Mouse (Mus musculus) myocyte (in vitro differentiated cells): ENCODE data around the gene Wdr13. TPM values are rescaled to one million over a fixed set of nuclear protein-coding genes. Genes with fewer than 3 reads are reported as not detected.
"Not testable (repeated sequence)": the region's sequence is repeated elsewhere in the genome, so short reads cannot be mapped to it uniquely, and the experiment has no call there.

Experiments
- H3K27me3 ChIP-seq: one replicate; pipeline ENCODE4 v1.6.1; 2011; ENCODE audit not compliant: control insufficient read depth, insufficient read depth, insufficient read length
- H3K36me3 ChIP-seq: one replicate; pipeline ENCODE4 v1.6.1; 2011; ENCODE audit not compliant: control insufficient read depth, insufficient read depth
- H3K4me2 ChIP-seq: one replicate; pipeline ENCODE4 v1.6.1; 2011; ENCODE audit warnings: low read depth, control low read depth
- H3K4me3 ChIP-seq: one replicate; pipeline ENCODE4 v1.5.1; 2011; ENCODE audit warnings: mild to moderate bottlenecking, control low read depth, moderate library complexity
- H3K79me2 ChIP-seq: one replicate; pipeline ENCODE4 v1.6.1; 2011; ENCODE audit not compliant: control insufficient read depth, insufficient read depth
- H3ac ChIP-seq: one replicate; pipeline ENCODE4 v1.6.1; 2011; ENCODE audit not compliant: control insufficient read depth, insufficient read length
- CEBPB ChIP-seq: IDR thresholded peaks from 2 replicates; pipeline ENCODE4 v1.6.1; 2011; ENCODE audit warnings: mild to moderate bottlenecking, moderate library complexity; ENCODE audit not compliant: poor library complexity, insufficient read depth, severe bottlenecking
- E2F4 ChIP-seq: IDR thresholded peaks from one replicate; pipeline ENCODE4 v1.6.1; 2011; ENCODE audit warnings: mild to moderate bottlenecking, control low read depth, moderate library complexity; ENCODE audit not compliant: insufficient read depth
- MAX ChIP-seq: IDR thresholded peaks from one replicate; pipeline ENCODE4 v1.6.1; 2011; ENCODE audit warnings: low read depth, mild to moderate bottlenecking, control low read depth
- MYOD1 ChIP-seq, 3 experiments: IDR thresholded peaks; one replicate each; pipeline ENCODE4 v1.6.1; 2011; ENCODE audit warnings: control low read depth in 2 of 3, low read depth in 2 of 3, mild to moderate bottlenecking in 2 of 3, moderate library complexity in 1 of 3; ENCODE audit not compliant: insufficient read length in 2 of 3, control insufficient read depth in 1 of 3
- MYOG ChIP-seq, 3 experiments: IDR thresholded peaks; one replicate each; pipeline ENCODE4 v1.6.1; 2011; ENCODE audit warnings: control low read depth in 2 of 3, low read depth in 2 of 3, mild to moderate bottlenecking in 2 of 3; ENCODE audit not compliant: insufficient read length in 2 of 3, control insufficient read depth in 1 of 3, insufficient read depth in 1 of 3
- POLR2A ChIP-seq: IDR thresholded peaks from one replicate; pipeline ENCODE4 v1.6.1; 2011; ENCODE audit warnings: low read depth, mild to moderate bottlenecking, control low read depth, moderate library complexity; ENCODE audit not compliant: insufficient read length
- POLR2AphosphoS2 ChIP-seq: IDR thresholded peaks from one replicate; pipeline ENCODE4 v1.6.1; 2011; ENCODE audit warnings: low read depth, control low read depth; ENCODE audit not compliant: insufficient read length
- REST ChIP-seq: IDR thresholded peaks from one replicate; pipeline ENCODE4 v1.6.1; 2011; ENCODE audit warnings: mild to moderate bottlenecking, control low read depth, moderate library complexity; ENCODE audit not compliant: insufficient read depth, insufficient read length
- SRF ChIP-seq: IDR thresholded peaks from one replicate; pipeline ENCODE4 v1.6.1; 2011; ENCODE audit warnings: low read depth; ENCODE audit not compliant: control insufficient read depth, insufficient read length
- TCF12 ChIP-seq: IDR thresholded peaks from one replicate; pipeline ENCODE4 v1.6.1; 2011; ENCODE audit warnings: mild to moderate bottlenecking, control low read depth; ENCODE audit not compliant: poor library complexity, insufficient read depth, severe bottlenecking
- TCF3 ChIP-seq: IDR thresholded peaks from one replicate; pipeline ENCODE4 v1.6.1; 2011; ENCODE audit warnings: low read depth, control low read depth; ENCODE audit not compliant: insufficient read length
- USF1 ChIP-seq: IDR thresholded peaks from one replicate; pipeline ENCODE4 v1.6.1; 2011; ENCODE audit warnings: low read depth, mild to moderate bottlenecking, control low read depth, moderate library complexity
- polyA plus RNA-seq: library from polyadenylated mRNA; unstranded; fragments of >200 nt; fragmentation: generic; extraction: Trizol; gene quantifications from one replicate; pipeline ENCODE4 v1.2.1, GENCODE M21; 2012; ENCODE audit warnings: missing spikeins

Wdr13 gene
- polyA plus RNA-seq, 1 experiment, result 16.1 TPM

GRCm38 (mm10) chrX:8115275-8115674 lies 17.4 kb downstream of the Wdr13 start:
- no peaks in the 10 kb centered on the region for H3K79me2 ChIP-seq
- H3K27me3 ChIP-seq, result no peaks in the 10 kb centered on the region
- H3K36me3 ChIP-seq, result no peaks in the 10 kb centered on the region
- H3ac ChIP-seq, result no peak overlapping the region
- TF ChIP-seq POLR2A, result no peak
- no peak for TF ChIP-seq MYOD1 (IDR thresholded peaks at IDR 0.05; ENCODE audit: control insufficient read depth in 1 of 3, insufficient read length in 2 of 3, low read depth in 2 of 3)
- no peak for TF ChIP-seq TCF12
- TF ChIP-seq MYOG (IDR thresholded peaks at IDR 0.05; ENCODE audit: control insufficient read depth in 1 of 3, insufficient read depth in 1 of 3, insufficient read length in 2 of 3, low read depth in 2 of 3), result no peak
- no peak for TF ChIP-seq MAX
- TF ChIP-seq SRF, result no peak
- no peak for TF ChIP-seq REST
- TF ChIP-seq USF1, result no peak
- no peak for TF ChIP-seq POLR2AphosphoS2
- no peak for TF ChIP-seq TCF3
- no peak for TF ChIP-seq E2F4
- no peak for TF ChIP-seq CEBPB
- no peak overlapping the region for H3K4me3 ChIP-seq
- no peak overlapping the region for H3K4me2 ChIP-seq

GRCm38 (mm10) chrX:8105019-8105418 lies 27.7 kb downstream of the Wdr13 start:
- Histone ChIP-seq H3K36me3 (no peaks in the 10 kb centered on the region), H3K4me2 (no peak overlapping the region), H3K4me3 (no peak overlapping the region), H3ac (no peak overlapping the region), H3K79me2 (no peaks in the 10 kb centered on the region), H3K27me3 (no peaks in the 10 kb centered on the region)
- TF ChIP-seq REST, result no peak
- TF ChIP-seq E2F4, result no peak

- Histone ChIP-seq H3ac (no peak overlapping the region), H3K27me3 (no peaks in the 10 kb centered on the region), H3K79me2 (no peaks in the 10 kb centered on the region), H3K4me2 (peak overlapping the region; percentile 45), H3K4me3 (no peak overlapping the region), H3K36me3 (no peaks in the 10 kb centered on the region)
- TF ChIP-seq MAX (no peak), CEBPB (no peak)
Measured at GRCm38 (mm10) chrX:8102213-8102668, 30.5 kb downstream of the Wdr13 start.

DNA sequence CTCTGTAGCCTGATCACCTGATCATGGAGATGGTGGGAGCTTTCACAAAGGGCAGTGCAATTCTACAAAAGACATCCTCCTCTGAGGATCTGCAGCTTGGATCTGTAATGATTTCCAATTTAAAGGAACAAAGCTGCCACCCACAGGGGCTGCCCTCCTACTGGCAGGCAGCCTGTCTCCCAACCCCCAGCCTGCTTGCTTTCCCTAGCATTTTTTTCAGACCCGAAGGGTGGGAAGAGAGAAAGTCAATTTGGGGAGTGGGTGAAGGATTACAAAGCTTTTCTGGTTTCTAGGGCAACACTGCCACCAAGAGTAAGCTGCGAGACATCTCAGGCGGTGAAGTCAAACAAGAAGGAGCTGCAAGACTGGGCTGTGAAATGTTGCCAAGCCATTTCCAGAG lies 31.7 kb downstream of the Wdr13 start:
- TF ChIP-seq MAX (no peak), SRF (no peak), MYOG (IDR thresholded peaks at IDR 0.05; ENCODE audit: control insufficient read depth in 1 of 3, insufficient read depth in 1 of 3, insufficient read length in 2 of 3, low read depth in 2 of 3) (no peak), POLR2AphosphoS2 (no peak), MYOD1 (IDR thresholded peaks at IDR 0.05; ENCODE audit: control insufficient read depth in 1 of 3, insufficient read length in 2 of 3, low read depth in 2 of 3) (no peak), TCF12 (no peak), POLR2A (no peak)
- no peak overlapping the region for H3ac ChIP-seq

GRCm38 (mm10) chrX:8099435-8099834 lies 33.3 kb downstream of the Wdr13 start:
- no peak for TF ChIP-seq TCF12
- TF ChIP-seq TCF3, result no peak
- TF ChIP-seq E2F4, result no peak
- no peak for TF ChIP-seq MYOD1 (IDR thresholded peaks at IDR 0.05; ENCODE audit: control insufficient read depth in 1 of 3, insufficient read length in 2 of 3, low read depth in 2 of 3)
- TF ChIP-seq MYOG (IDR thresholded peaks at IDR 0.05; ENCODE audit: control insufficient read depth in 1 of 3, insufficient read depth in 1 of 3, insufficient read length in 2 of 3, low read depth in 2 of 3), result no peak
- no peak for TF ChIP-seq SRF
- no peak for TF ChIP-seq MAX
- TF ChIP-seq POLR2AphosphoS2, result no peak
- no peak for TF ChIP-seq USF1
- Histone ChIP-seq H3ac (no peak overlapping the region), H3K27me3 (no peaks in the 10 kb centered on the region), H3K79me2 (no peaks in the 10 kb centered on the region), H3K4me2 (no peak overlapping the region), H3K36me3 (no peaks in the 10 kb centered on the region), H3K4me3 (no peak overlapping the region)

More for the DNA sequence above, 31.7 kb downstream of the Wdr13 start:
- no peaks in the 10 kb centered on the region for H3K36me3 ChIP-seq
- H3K4me3 ChIP-seq, result no peak overlapping the region
- no peak overlapping the region for H3K4me2 ChIP-seq
- no peaks in the 10 kb centered on the region for H3K27me3 ChIP-seq
- no peaks in the 10 kb centered on the region for H3K79me2 ChIP-seq

GRCm38 (mm10) chrX:8096787-8097242 lies 35.9 kb downstream of the Wdr13 start:
- H3K4me3 ChIP-seq, result peak overlapping the region; percentile 20
- H3ac ChIP-seq, result no peak overlapping the region
- peak overlapping the region; percentile 82 for H3K4me2 ChIP-seq
- no peaks in the 10 kb centered on the region for H3K79me2 ChIP-seq
- no peaks in the 10 kb centered on the region for H3K27me3 ChIP-seq
- H3K36me3 ChIP-seq, result no peaks in the 10 kb centered on the region
- TF ChIP-seq CEBPB, result no peak
- TF ChIP-seq TCF3, result no peak
- TF ChIP-seq MYOG (IDR thresholded peaks at IDR 0.05; ENCODE audit: control insufficient read depth in 1 of 3, insufficient read depth in 1 of 3, insufficient read length in 2 of 3, low read depth in 2 of 3), result no peak
- no peak for TF ChIP-seq USF1
- TF ChIP-seq POLR2AphosphoS2, result no peak
- TF ChIP-seq REST, result no peak
- TF ChIP-seq MAX, result no peak
- no peak for TF ChIP-seq POLR2A
- TF ChIP-seq MYOD1 (IDR thresholded peaks at IDR 0.05; ENCODE audit: control insufficient read depth in 1 of 3, insufficient read length in 2 of 3, low read depth in 2 of 3), result no peak
- TF ChIP-seq TCF12, result no peak
- no peak for TF ChIP-seq E2F4
- no peak for TF ChIP-seq SRF

DNA sequence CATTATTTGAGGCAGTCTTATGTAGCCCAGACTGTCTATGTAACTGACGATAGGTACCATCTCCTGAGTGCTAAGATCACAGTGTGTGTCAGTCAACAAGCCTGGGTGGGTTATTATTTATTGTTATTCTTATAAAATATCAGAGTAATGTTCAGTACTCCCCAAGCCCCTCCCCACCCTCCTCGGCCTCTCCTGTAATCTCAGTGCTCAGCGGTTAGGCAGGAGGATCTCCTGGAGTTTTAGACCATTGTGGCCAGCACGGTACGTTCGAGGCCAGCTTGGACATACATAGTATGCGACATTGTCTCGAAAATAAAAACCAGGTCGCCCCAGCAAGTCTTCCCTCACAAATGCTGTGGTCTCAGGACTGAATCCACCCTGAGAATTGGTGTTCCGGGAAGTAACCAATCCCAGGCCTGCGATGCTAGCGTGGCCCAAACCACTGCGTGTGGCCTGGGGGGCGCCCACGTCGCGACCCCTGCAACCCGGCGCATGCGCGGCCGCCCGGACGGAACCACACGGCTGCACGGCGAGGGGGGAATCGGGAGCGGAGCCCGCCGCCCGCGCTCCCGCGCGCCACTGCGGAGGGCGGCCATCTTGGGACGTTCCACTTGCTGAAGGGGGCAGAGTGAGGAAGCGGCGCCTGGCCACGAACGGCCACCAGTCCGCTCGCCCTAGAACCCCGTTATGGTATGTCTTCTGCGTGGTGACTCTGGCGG lies 36.5 kb downstream of the Wdr13 start:
- H3K79me2 ChIP-seq, H3K36me3 ChIP-seq, H3ac ChIP-seq, H3K27me3 ChIP-seq: not testable (repeated sequence)
- peak overlapping the region; percentile 20 for H3K4me3 ChIP-seq
- H3K4me2 ChIP-seq, result peak overlapping the region; percentile 42
